Mouse (Mus musculus) adrenal gland, postnatal 0 days (tissue): ENCODE measurements around the gene Olfr332. TPM values are rescaled to one million over a fixed set of nuclear protein-coding genes. Genes with fewer than 3 reads are reported as not detected.

ENCODE experiments used
- polyA plus RNA-seq: library from polyadenylated mRNA; unstranded; fragments of >200 nt; fragmentation: Nextera tagmentation; extraction: Ambion mirVana; gene quantifications from 2 replicates; pipeline ENCODE4 v1.2.1, GENCODE M21; 2015

Gene Olfr332
- polyA plus RNA-seq, result not detected in 2 replicates

GRCm38 (mm10) chr11:58492455-58492854, at the start of gene Olfr332:
TSS of gene Olfr332 (minus strand) at chr11:58492555.

DNA sequence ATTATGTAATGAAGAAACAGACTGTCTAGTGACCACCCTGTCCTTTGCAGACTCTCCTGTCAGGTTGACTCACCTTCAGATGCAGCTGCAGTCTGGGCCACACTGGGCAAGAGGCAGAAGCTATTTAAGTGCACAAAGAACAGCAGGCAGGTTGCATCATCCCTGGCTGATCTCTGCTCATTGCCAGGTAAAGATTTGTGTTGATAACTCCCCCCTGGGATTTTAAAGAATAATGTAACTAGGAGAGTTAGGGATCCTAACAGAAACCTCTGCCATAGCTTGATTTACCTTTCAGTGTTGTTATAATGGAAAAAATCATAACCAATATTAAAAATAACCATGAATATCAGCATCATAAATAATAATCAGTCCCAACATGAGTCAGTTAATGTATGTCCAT, 42.4 kb upstream of the Olfr332 start, which contains the start of gene Olfr330:
Gene Olfr330 (minus strand): TSS at position 101 of the 400 bp plus-strand sequence.

DNA sequence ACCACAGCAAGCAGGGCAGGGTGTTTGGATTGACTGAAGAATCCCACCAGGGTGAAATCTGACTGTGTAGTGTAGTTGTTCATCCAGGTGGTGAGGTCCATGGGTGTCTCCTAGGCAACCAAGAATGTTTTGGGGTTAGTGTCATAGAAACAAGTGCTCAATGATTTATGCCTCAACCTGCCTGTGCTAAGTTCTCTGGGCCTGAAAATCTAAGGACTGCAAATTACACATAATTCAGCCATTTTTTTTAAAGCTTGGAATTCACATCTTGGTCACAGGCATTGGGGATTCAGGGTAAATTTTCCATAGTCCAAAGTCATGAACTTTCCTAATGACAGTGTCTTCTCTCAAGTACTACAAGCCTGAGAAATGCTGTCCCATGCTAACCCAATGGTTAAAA, 10.1 kb upstream of the Olfr332 start, which contains the start of gene Olfr331:
Gene Olfr331 (minus strand): TSS at position 101 of the 400 bp plus-strand sequence.

GRCm38 (mm10) chr11:58462170-58462569, 30.2 kb downstream of the Olfr332 start, which contains the start of gene Olfr30:
TSS of gene Olfr30 (minus strand) at chr11:58462270.

GRCm38 (mm10) chr11:58452759-58453158, 39.6 kb downstream of the Olfr332 start, which contains the start of gene Lypd9:
TSS of gene Lypd9 (minus strand) at chr11:58452923.

Other genes starting within 250 kb of the Olfr332 start
- 0.14 and 0.50 TPM in 2 replicates for gene 4930438A08Rik, start 217.8 kb downstream of the Olfr332 start, polyA plus RNA-seq
- 6.3 and 10.3 TPM in 2 replicates for gene Zfp692, start 185.5 kb downstream of the Olfr332 start, polyA plus RNA-seq
- gene Zfp672, start 162.2 kb downstream of the Olfr332 start, polyA plus RNA-seq, result 56.5 and 56.9 TPM in 2 replicates
- 28.2 and 38.7 TPM in 2 replicates for gene Sh3bp5l, start 161.8 kb downstream of the Olfr332 start, polyA plus RNA-seq
- 0.40 and 6.4 TPM in 2 replicates for gene Lypd8, start 113.5 kb downstream of the Olfr332 start, polyA plus RNA-seq
- gene 1810065E05Rik, start 71.4 kb downstream of the Olfr332 start, polyA plus RNA-seq, result not detected in 2 replicates
- not detected in 2 replicates for gene Gm12253, start 60.0 kb downstream of the Olfr332 start, polyA plus RNA-seq
- not detected in 2 replicates for gene Lypd9, start 39.6 kb downstream of the Olfr332 start, polyA plus RNA-seq
- gene Olfr30, start 30.3 kb downstream of the Olfr332 start, polyA plus RNA-seq, result not detected in 2 replicates
- not detected in 2 replicates for gene Olfr331, start 10.0 kb upstream of the Olfr332 start, polyA plus RNA-seq
- 1.7 and 4.9 TPM in 2 replicates for gene Olfr330, start 42.3 kb upstream of the Olfr332 start, polyA plus RNA-seq
- gene Olfr329-ps, start 53.9 kb upstream of the Olfr332 start, polyA plus RNA-seq, result 0.28 and 2.0 TPM in 2 replicates
- 0.24 and 0.77 TPM in 2 replicates for gene Olfr328, start 63.1 kb upstream of the Olfr332 start, polyA plus RNA-seq
- gene Olfr224, start 78.0 kb upstream of the Olfr332 start, polyA plus RNA-seq, result 0.25 TPM in 1 of 2 replicates, not detected in the other
- gene Olfr325, start 85.2 kb upstream of the Olfr332 start, polyA plus RNA-seq, result 0.20 TPM in 1 of 2 replicates, not detected in the other
- gene Olfr324, start 102.6 kb upstream of the Olfr332 start, polyA plus RNA-seq, result not detected in 2 replicates
- 2.0 TPM in 1 of 2 replicates, not detected in the other for gene 2210407C18Rik, start 123.5 kb upstream of the Olfr332 start, polyA plus RNA-seq
- gene Olfr323, start 137.9 kb upstream of the Olfr332 start, polyA plus RNA-seq, result not detected in 2 replicates
- 0.20 and 1.0 TPM in 2 replicates for gene Trim58, start 147.9 kb upstream of the Olfr332 start, polyA plus RNA-seq
- gene Olfr322, start 166.2 kb upstream of the Olfr332 start, polyA plus RNA-seq, result not detected in 2 replicates
- gene Olfr320, start 188.5 kb upstream of the Olfr332 start, polyA plus RNA-seq, result not detected in 2 replicates
- gene Olfr319, start 206.6 kb upstream of the Olfr332 start, polyA plus RNA-seq, result not detected in 2 replicates
- not detected in 2 replicates for gene Olfr318, start 231.5 kb upstream of the Olfr332 start, polyA plus RNA-seq
- not detected in 2 replicates for gene Olfr317, start 246.7 kb upstream of the Olfr332 start, polyA plus RNA-seq